Mouse (Mus musculus) cortical plate, adult 2 months (tissue): Measurements from ENCODE around the gene Cngb1.

Experiments
- CTCF ChIP-seq: fragments of 200-500 bp; IDR thresholded peaks from 2 replicates; pipeline ENCODE4 v1.5.1; 2011; ENCODE audit warnings: mild to moderate bottlenecking, control low read depth, low read length; ENCODE audit not compliant: insufficient read depth; ENCODE audit errors: extremely low read depth
- POLR2A ChIP-seq: fragments of 200-500 bp; IDR thresholded peaks from 2 replicates; pipeline ENCODE4 v1.6.1; 2011; ENCODE audit warnings: mild to moderate bottlenecking, low read length, control low read depth; ENCODE audit not compliant: insufficient read depth; ENCODE audit errors: extremely low read depth

DNA sequence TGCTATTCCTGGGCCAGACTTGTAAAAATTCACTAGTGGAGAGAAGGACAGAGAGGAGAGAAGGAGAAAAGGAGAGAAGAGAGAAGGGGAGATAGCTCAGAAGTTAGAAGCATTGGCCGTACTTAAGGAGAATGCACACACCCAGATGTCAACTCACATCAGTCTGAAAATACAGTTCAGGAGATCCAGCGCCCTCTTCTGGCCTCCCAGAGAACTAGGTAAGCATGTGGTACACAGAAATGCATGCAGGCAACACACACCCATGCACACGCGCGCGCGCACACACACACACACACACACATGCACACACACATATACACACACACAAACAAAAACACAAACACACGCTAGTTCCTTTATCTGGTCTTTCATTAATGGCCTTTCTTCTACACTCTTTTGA is 86.8 kb downstream of the Cngb1 start:
- no peak for TF ChIP-seq POLR2A
- no peak for TF ChIP-seq CTCF
